Mouse (Mus musculus) stomach, embryonic 14.5 days (tissue): ENCODE results near the gene Cd300ld4. TPM values are rescaled to one million over a fixed set of nuclear protein-coding genes. Genes with fewer than 3 reads are reported as not detected.

Experiments used
- ATAC-seq: fragments of 200-750 bp; cut with Nextera tagmentation; 2 replicates; pipeline ENCODE4 v1.8.0; 2017; ENCODE audit warnings: low read depth, moderate TSS enrichment; ENCODE audit not compliant: insufficient number of reproducible peaks, insufficient read depth, low FRiP score
- H3K27ac ChIP-seq: fragments of 300-500 bp; sonication (generic); 2 replicates; pipeline ENCODE4 v1.5.1; 2014; ENCODE audit warnings: mild to moderate bottlenecking, low read length, moderate library complexity, mixed read lengths
- H3K27me3 ChIP-seq: fragments of 300-500 bp; sonication (generic); 2 replicates; pipeline ENCODE4 v1.6.1; 2014; ENCODE audit warnings: low read length, control low read depth, mixed read lengths; ENCODE audit not compliant: control insufficient read depth, insufficient read depth
- H3K36me3 ChIP-seq: fragments of 300-500 bp; sonication (generic); 2 replicates; pipeline ENCODE4 v1.6.1; 2014; ENCODE audit warnings: mild to moderate bottlenecking, control low read depth, low read length, moderate library complexity, mixed read lengths; ENCODE audit not compliant: control insufficient read depth, insufficient read depth
- H3K4me1 ChIP-seq: fragments of 300-500 bp; sonication (generic); 2 replicates; pipeline ENCODE4 v1.6.1; 2014; ENCODE audit warnings: low read length, control low read depth, mixed read lengths; ENCODE audit not compliant: control insufficient read depth, insufficient read depth
- H3K4me2 ChIP-seq: fragments of 300-500 bp; sonication (generic); replicated peaks from 2 replicates; pipeline ENCODE4 v1.6.1; 2014; ENCODE audit warnings: low read depth, low read length, control low read depth
- H3K4me3 ChIP-seq: fragments of 300-500 bp; sonication (generic); 2 replicates; pipeline ENCODE4 v1.5.1; 2014; ENCODE audit warnings: low read depth, low read length, control low read depth
- H3K9ac ChIP-seq: fragments of 300-500 bp; sonication (generic); replicated peaks from 2 replicates; pipeline ENCODE4 v1.6.1; 2014; ENCODE audit warnings: low read depth, mild to moderate bottlenecking, control low read depth, low read length, moderate library complexity, mixed read lengths
- H3K9me3 ChIP-seq: fragments of 300-500 bp; sonication (generic); 2 replicates; pipeline ENCODE4 v1.6.1; 2016; ENCODE audit warnings: low read depth, low read length, control low read depth; ENCODE audit not compliant: control insufficient read depth
- WGBS: fragments of 180-500 bp; shearing (Covaris S2); extraction: QIAGEN DNeasy Blood & Tissue Kit; methylation state at CpG from one replicate; pipeline ENCODE4 v1.1.7; 2014; 5-methylcytosine and 5-hydroxymethylcytosine counted together
- polyA plus RNA-seq: library from polyadenylated mRNA; unstranded; fragments of >200 nt; fragmentation: Nextera tagmentation; extraction: Ambion mirVana; gene quantifications from 2 replicates; pipeline ENCODE4 v1.2.1, GENCODE M21; 2014

Cd300ld4 gene
- polyA plus RNA-seq, 1 experiment from 2014 or later: not detected

GRCm38 (mm10) chr11:115004070-115004469, 22.7 kb downstream of the Cd300ld4 start:
- no peaks in the 10 kb centered on the region for H3K9me3 ChIP-seq
- WGBS: 79% methylated on average over 5 of the region's 5 CpGs
- no peak overlapping the region for H3K4me3 ChIP-seq
- H3K9ac ChIP-seq: no peak overlapping the region
- no peak overlapping the region for H3K27ac ChIP-seq
- no peaks in the 10 kb centered on the region for H3K27me3 ChIP-seq
- ATAC-seq: no peak
- H3K4me2 ChIP-seq: no peak overlapping the region
- no peaks in the 10 kb centered on the region for H3K4me1 ChIP-seq
- H3K36me3 ChIP-seq: no peaks in the 10 kb centered on the region

GRCm38 (mm10) chr11:115001474-115002040, 25.3 kb downstream of the Cd300ld4 start, which contains the start of gene Cd300c2:
Cd300c2 (minus strand) TSS chr11:115001880.
- Histone ChIP-seq H3K9me3 (no peaks in the 10 kb centered on the region), H3K27me3 (no peaks in the 10 kb centered on the region), H3K4me2 (no peak within 1 kb of the TSS), H3K27ac (no peak within 1 kb of the TSS), H3K4me3 (no peak within 1 kb of the TSS), H3K9ac (no peak within 1 kb of the TSS), H3K4me1 (no peaks in the 10 kb centered on the region), H3K36me3 (no peaks in the 10 kb centered on the region)
- no peak for ATAC-seq
- WGBS: 77% methylated on average over 7 of the region's 7 CpGs

- H3K27ac ChIP-seq: no peak within 1 kb of the TSS
- no peak within 1 kb of the TSS for H3K4me3 ChIP-seq
- WGBS: 72% methylated on average over 4 of the region's 4 CpGs
- H3K27me3 ChIP-seq: no peaks in the 10 kb centered on the region
- no peaks in the 10 kb centered on the region for H3K9me3 ChIP-seq
- no peaks in the 10 kb centered on the region for H3K36me3 ChIP-seq
- no peak within 1 kb of the TSS for H3K9ac ChIP-seq
- H3K4me2 ChIP-seq: no peak within 1 kb of the TSS
- ATAC-seq: no peak
- no peaks in the 10 kb centered on the region for H3K4me1 ChIP-seq
Observed at GRCm38 (mm10) chr11:114989793-114990192, 37.0 kb downstream of the Cd300ld4 start, which contains the start of gene Cd300ld. Cd300ld (minus strand) TSS chr11:114989922.

GRCm38 (mm10) chr11:114981866-114982265, 44.9 kb downstream of the Cd300ld4 start:
- WGBS: 55% methylated on average over 4 of the region's 4 CpGs
- no peak for ATAC-seq

GRCm38 (mm10) chr11:114972726-114973125, 54.1 kb downstream of the Cd300ld4 start:
- Histone ChIP-seq H3K9ac (no peak overlapping the region), H3K4me3 (no peak overlapping the region), H3K27me3 (no peaks in the 10 kb centered on the region), H3K9me3 (no peaks in the 10 kb centered on the region), H3K4me2 (no peak overlapping the region), H3K36me3 (no peaks in the 10 kb centered on the region), H3K4me1 (no peaks in the 10 kb centered on the region), H3K27ac (no peak overlapping the region)
- no peak for ATAC-seq
- WGBS: 80% methylated on average over 10 of the region's 10 CpGs

More at GRCm38 (mm10) chr11:114981866-114982265, 44.9 kb downstream of the Cd300ld4 start:
- Histone ChIP-seq H3K27ac (no peak overlapping the region), H3K36me3 (no peaks in the 10 kb centered on the region), H3K27me3 (no peaks in the 10 kb centered on the region), H3K9ac (no peak overlapping the region), H3K4me1 (no peaks in the 10 kb centered on the region), H3K4me3 (no peak overlapping the region), H3K4me2 (no peak overlapping the region), H3K9me3 (no peaks in the 10 kb centered on the region)

Other genes with a start within 250 kb of the Cd300ld4 start
- gene Btbd17, start 231.1 kb downstream of the Cd300ld4 start, polyA plus RNA-seq: 0.98 and 1.6 TPM in 2 replicates
- gene Gpr142, start 228.1 kb downstream of the Cd300ld4 start, polyA plus RNA-seq: 0.23 and 0.39 TPM in 2 replicates
- 23.5 and 27.2 TPM in 2 replicates for gene Gprc5c, start 175.9 kb downstream of the Cd300ld4 start, polyA plus RNA-seq
- 0.90 and 1.1 TPM in 2 replicates for gene Cd300a, start 137.0 kb downstream of the Cd300ld4 start, polyA plus RNA-seq
- gene Cd300lb, start 92.6 kb downstream of the Cd300ld4 start, polyA plus RNA-seq: 0.12 and 0.21 TPM in 2 replicates
- gene Cd300c, start 57.9 kb downstream of the Cd300ld4 start, polyA plus RNA-seq: not detected in 2 replicates
- 0.24 and 0.33 TPM in 2 replicates for gene Cd300ld, start 37.1 kb downstream of the Cd300ld4 start, polyA plus RNA-seq
- 1.8 and 2.9 TPM in 2 replicates for gene Cd300c2, start 25.1 kb downstream of the Cd300ld4 start, polyA plus RNA-seq
- not detected in 2 replicates for gene Cd300ld2, start 10.8 kb downstream of the Cd300ld4 start, polyA plus RNA-seq
- gene Cd300ld5, start 10.8 kb upstream of the Cd300ld4 start, polyA plus RNA-seq: not detected in 2 replicates
- gene Cd300ld3, start 21.4 kb upstream of the Cd300ld4 start, polyA plus RNA-seq: not detected in 2 replicates
- 0.12 TPM in 1 of 2 replicates, not detected in the other for gene Cd300e, start 35.2 kb upstream of the Cd300ld4 start, polyA plus RNA-seq
- gene Rab37, start 64.4 kb upstream of the Cd300ld4 start, polyA plus RNA-seq: 1.3 and 1.5 TPM in 2 replicates
- 0.33 and 0.48 TPM in 2 replicates for gene Cd300lf, start 107.0 kb upstream of the Cd300ld4 start, polyA plus RNA-seq
- 105 and 114 TPM in 2 replicates for gene Slc9a3r1, start 136.3 kb upstream of the Cd300ld4 start, polyA plus RNA-seq
- gene Tmem104, start 160.5 kb upstream of the Cd300ld4 start, polyA plus RNA-seq: 10.5 and 13.2 TPM in 2 replicates
- gene Nat9, start 160.8 kb upstream of the Cd300ld4 start, polyA plus RNA-seq: 18.3 and 20.1 TPM in 2 replicates
- not detected in 2 replicates for gene Grin2c, start 240.2 kb upstream of the Cd300ld4 start, polyA plus RNA-seq